Mouse (Mus musculus) liver, adult 10 weeks (tissue): Measurements from ENCODE around the gene Gm13023. TPM values are rescaled to one million over a fixed set of nuclear protein-coding genes. Genes with fewer than 3 reads are reported as not detected.

ENCODE experiments used
- polyA plus RNA-seq: library from polyadenylated mRNA; stranded (reverse); fragments of 350-450 nt; fragmentation: Illumina TruSeq; extraction: RNeasy Lipid Tissue Mini Kit (QIAGEN cat#74804); gene quantifications from one replicate; pipeline ENCODE4 v1.2.3, GENCODE M21; 2014; ENCODE audit warnings: low read depth, low replicate concordance

Gm13023 gene
- not detected for polyA plus RNA-seq

DNA sequence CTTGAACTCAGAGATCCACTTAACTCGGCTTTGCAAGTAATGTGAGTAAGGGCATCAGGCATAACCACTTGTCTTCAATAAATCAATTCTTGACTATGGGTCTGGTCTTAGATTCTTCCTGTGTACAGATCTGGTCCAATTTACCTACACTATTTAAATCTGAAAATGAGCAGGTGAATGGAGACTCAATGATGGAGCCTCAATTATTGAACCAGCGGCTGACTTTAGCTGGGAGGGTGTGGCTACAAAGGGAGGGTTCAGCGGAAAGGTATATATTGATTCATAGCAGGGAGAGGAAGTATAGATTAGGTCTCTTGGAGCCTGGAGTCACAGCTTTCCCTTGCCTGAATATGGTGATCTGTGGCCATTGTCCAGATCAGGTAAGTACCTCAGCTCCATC, at the start of gene Gm13023:
Gene Gm13023 (plus strand): TSS at position 301 of the 400 bp plus-strand sequence.

DNA sequence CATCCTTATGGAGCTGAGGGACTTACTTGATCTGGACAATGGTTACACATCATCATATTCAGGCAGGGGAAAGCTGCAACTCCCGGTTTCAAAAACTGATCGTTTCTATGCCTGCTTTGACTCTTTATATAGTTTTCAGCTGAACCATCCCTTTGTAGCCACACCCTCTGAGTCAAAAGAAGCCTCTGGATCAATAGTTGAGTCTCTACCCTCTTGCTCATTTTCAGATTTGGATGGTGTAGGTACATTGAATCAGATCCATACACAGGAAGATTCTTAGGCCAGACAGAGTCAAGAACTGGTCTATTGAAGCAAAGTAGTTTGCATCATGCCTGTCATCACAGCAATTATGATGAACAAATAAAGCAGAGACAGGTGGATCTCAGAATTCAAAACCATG, 26.8 kb downstream of the Gm13023 start, which contains the start of gene Gm13084:
Gene Gm13084 (minus strand): TSS at position 101 of the 400 bp plus-strand sequence.

Other genes with a start within 250 kb of the Gm13023 start
- gene BC080695, start 237.7 kb upstream of the Gm13023 start, polyA plus RNA-seq: not detected
- not detected for gene Gm13057, start 237.6 kb upstream of the Gm13023 start, polyA plus RNA-seq
- gene Gm13083, start 174.3 kb upstream of the Gm13023 start, polyA plus RNA-seq: not detected
- gene Gm13088, start 132.1 kb upstream of the Gm13023 start, polyA plus RNA-seq: not detected
- not detected for gene Gm13089, start 86.6 kb upstream of the Gm13023 start, polyA plus RNA-seq
- gene Gm13078, start 69.9 kb upstream of the Gm13023 start, polyA plus RNA-seq: not detected
- not detected for gene Gm13084, start 26.7 kb downstream of the Gm13023 start, polyA plus RNA-seq
- not detected for gene Gm13103, start 57.1 kb downstream of the Gm13023 start, polyA plus RNA-seq
- gene Pramef6, start 111.0 kb downstream of the Gm13023 start, polyA plus RNA-seq: not detected
- not detected for gene Pramef25, start 161.7 kb downstream of the Gm13023 start, polyA plus RNA-seq
- not detected for gene Gm13101, start 177.6 kb downstream of the Gm13023 start, polyA plus RNA-seq
- gene Pramef17, start 205.0 kb downstream of the Gm13023 start, polyA plus RNA-seq: not detected